Mouse (Mus musculus) cerebellum, adult 2 months (tissue): ENCODE measurements around the gene Msmo1.

ENCODE experiments used
- CTCF ChIP-seq: fragments of 200-500 bp; IDR thresholded peaks from 2 replicates; pipeline ENCODE4 v1.5.1; 2011; ENCODE audit warnings: low read depth, mild to moderate bottlenecking, control low read depth, low read length, moderate library complexity, borderline replicate concordance; ENCODE audit not compliant: insufficient read depth
- POLR2A ChIP-seq: fragments of 200-500 bp; IDR thresholded peaks from 2 replicates; pipeline ENCODE4 v1.6.1; 2011; ENCODE audit warnings: low read length, control low read depth, borderline replicate concordance; ENCODE audit not compliant: insufficient read depth

GRCm38 (mm10) chr8:64688741-64689140 lies 44.9 kb downstream of the Msmo1 start:
- TF ChIP-seq CTCF (no peak), POLR2A (no peak)
